Comparison of ENCODE assay signal across 13 mouse cellular contexts in genomic region chr4:53526446-53526845, GRCm38 (mm10).
"Had no signal": no experiment of that assay in that cellular context is flagged by ENCODE, and none has a peak within 500 bp of the region (broad histone marks: within the 10 kb centered on the region; RNA-seq: fewer than 3 reads in every experiment).

No protein-coding gene starts in this region.

- DNase-seq: kidney, adult 11 months; kidney, adult 9 months; kidney, postnatal 36 days; lung, embryonic 14.5 days; lung, postnatal 10 days; lung, postnatal 4 days; right cerebral cortex, postnatal 14 days; thymus, postnatal 4 days had no signal

- H3K4me3 ChIP-seq: limb, embryonic 15.5 days; liver, embryonic 12.5 days; myocyte; neural tube, embryonic 15.5 days had no signal

- H3K27ac ChIP-seq: kidney, postnatal 0 days; limb, embryonic 15.5 days; liver, embryonic 12.5 days; neural tube, embryonic 15.5 days had no signal

- ATAC-seq: liver, embryonic 12.5 days had no signal
